Mouse (Mus musculus) spleen, adult 18-20 months (tissue): ENCODE results near the gene Prss45.

Experiments used
- DNase-seq, 2 experiments: peaks; one replicate each; pipeline ENCODE4 v3.0.0; 2022; ENCODE audit warnings: mixed read lengths in 2 of 2

Gene Prss45

DNA sequence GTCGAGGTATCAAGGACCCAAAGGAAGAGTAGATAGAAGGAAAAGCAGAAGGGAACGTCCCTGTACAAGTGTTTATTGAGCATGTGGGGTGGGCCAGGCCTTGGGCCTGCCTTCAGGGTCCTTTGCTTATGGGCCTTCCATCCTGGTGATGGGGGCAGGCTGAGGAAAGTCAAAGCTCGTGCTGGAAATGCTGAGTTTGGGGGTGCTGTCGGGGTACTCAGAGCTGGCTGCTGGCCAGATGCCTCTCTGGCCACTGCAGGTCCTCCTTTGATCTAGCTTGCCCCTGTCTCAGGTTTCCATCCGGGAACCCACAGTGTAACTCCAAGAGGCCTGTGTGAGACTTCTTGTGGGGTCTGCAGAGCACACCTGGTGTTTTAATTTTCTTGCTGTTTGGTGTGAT is 24.1 kb downstream of the Prss45 start:
- no peak for DNase-seq

DNA sequence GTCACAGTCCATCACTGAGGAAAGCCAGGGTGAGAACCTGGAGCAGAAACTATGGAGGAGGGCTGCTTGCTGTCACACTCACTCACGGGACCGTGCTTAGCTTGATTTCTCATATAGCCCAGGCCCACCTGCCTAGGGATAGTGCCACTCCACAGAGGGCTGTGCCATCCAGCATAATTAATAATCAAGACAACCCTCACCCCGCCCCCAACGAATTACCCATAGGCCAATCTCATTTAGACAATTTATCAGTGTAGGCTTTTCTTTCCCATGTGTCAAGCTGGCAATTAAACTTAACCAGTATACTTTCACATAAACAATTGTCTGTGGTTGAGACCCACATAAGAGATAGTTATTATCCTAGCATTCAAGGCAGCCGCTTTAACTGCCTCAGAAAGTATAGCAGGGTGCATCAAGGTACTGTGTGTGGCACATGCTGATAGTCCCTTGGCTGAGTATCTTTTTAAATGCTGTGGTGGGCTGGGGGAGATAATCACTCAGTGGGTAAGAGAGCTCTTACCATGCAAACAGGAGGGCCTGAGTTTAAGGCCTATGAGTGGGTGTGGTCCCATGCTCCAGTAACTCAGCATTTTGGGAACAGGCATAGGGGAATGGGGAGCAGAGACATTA is 24.7 kb downstream of the Prss45 start:
- no peak for DNase-seq

DNA sequence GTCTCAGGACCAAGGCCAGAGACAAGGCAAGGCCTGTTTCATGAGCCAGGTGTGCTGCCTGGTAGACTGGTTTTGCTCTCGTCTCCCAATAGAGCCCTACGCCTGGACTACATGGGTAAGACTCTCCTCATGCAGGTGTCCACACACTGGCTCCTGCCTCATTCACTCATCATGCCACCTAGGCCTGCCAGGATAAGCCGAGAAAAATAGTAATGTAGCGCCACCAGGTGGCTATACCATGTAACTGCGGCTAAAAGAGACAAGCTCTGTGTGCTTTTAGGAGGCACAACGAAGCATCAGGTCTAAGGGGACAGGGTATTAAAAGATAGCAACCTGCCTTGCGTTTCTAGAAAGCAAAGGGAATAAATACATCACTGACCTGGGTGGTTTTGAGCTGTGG is 36.6 kb downstream of the Prss45 start:
- peak in 1 of 2 experiments; percentile 40 for DNase-seq

DNA sequence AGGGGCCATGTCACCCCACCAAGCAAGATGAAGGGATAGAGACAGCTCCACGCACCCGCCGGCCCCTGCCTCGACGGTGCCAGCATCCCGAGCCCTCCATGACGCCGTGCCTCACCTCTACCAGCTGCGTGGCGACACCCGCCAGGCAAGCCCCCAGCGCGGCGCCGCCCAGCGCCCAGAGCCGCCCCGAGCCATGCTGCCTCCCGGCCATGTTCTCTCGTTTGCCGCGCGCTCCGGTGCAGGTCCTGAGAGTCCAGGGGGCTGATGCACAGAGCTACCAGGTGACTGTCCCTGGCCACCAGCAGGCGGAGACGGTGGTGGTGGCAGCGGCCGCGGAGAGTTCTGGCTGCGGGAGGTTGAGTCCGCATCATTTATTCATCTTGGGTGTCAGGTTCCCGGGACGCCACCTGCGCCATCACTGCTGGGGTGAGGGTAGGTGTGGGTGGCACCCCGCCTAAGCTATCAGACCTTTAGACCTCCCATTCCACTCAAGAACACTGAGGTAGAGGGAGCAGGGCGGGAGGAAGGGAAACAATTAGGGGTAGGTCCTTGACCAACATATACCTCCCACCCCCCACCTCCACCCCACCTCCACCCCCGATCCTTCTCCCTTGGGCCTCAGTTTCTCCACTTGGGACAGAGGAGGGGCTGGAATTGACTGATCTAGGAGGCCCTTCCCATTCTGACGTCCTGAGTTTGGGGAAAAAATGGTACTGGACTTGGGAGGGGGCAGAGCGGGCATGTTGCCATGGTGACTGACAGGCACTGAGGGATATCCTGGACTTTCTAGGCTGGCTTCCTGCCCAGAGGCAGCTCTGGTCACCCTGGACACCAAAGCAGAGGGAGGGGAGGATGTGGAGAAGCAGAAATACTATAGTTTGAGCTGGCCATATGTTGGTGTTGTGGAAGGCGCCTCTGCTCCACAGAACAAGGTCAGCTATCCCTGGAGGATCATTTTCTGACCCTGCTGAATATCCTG is 39.6 kb downstream of the Prss45 start:
- no peak for DNase-seq

- DNase-seq: no peak
These were observed 40.3 kb downstream of the Prss45 start for GRCm38 (mm10) chr9:110874660-110875191.

- no peak for DNase-seq
These were observed 40.9 kb downstream of the Prss45 start for GRCm38 (mm10) chr9:110875288-110875695.

GRCm38 (mm10) chr9:110877353-110877752 is 43.0 kb downstream of the Prss45 start:
- no peak for DNase-seq

DNA sequence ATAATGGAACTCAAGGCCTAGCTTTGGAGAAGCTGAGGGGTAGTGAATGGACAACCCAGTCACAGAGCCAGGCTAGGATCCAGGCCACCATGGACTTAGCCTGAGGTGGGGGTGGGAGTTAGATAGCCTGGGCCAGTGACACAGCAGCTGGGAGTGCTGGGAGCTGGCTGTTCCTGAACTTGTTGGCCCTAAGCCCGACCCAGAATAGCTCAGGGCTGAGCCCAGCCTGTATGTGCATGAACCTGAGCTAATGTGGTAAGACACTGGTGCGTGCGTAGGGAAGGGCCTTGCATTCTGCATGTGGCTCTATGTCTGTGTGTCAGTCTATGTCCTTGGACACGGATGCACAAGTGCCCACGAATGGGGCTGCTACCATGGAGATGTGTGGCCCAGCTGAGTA is 43.5 kb downstream of the Prss45 start:
- DNase-seq: no peak

- DNase-seq: no peak
These were observed 45.0 kb downstream of the Prss45 start, which contains the start of gene Als2cl for GRCm38 (mm10) chr9:110879191-110879920. Gene Als2cl, plus strand, starts transcription at chr9:110879870.

DNA sequence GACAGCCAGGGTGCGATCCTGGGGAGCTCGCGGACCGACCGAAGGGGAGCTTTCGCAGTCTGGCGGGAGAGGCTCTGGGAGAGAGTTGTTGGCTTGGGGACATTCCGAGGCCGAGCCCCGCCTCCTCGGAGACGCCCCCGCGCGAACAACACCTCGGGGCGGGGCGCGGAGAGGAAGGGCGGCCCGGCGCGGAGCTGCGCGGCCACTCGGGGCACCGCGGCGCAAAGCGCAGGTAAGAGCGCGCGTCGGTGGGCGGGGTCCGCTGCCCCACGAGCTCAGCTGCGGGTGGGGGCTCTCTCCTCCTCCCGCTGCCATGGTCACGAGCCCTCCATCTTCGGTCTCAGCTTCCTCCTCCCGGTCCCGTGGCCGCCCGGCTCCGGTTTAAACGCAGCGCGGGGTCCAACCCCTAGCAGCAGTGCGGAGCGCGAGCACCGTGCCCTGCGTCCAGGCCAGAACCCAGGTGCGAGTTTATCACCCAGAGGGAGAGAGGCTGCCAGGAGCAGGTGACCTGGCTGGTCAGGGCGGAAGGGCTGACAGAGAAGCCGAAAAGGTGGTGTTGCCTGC is 45.7 kb downstream of the Prss45 start, which contains the start of gene Tmie:
Tmie (minus strand) TSS at position 116 of the 564 bp plus-strand sequence.
- DNase-seq: peak; percentile 50 to 51

DNA sequence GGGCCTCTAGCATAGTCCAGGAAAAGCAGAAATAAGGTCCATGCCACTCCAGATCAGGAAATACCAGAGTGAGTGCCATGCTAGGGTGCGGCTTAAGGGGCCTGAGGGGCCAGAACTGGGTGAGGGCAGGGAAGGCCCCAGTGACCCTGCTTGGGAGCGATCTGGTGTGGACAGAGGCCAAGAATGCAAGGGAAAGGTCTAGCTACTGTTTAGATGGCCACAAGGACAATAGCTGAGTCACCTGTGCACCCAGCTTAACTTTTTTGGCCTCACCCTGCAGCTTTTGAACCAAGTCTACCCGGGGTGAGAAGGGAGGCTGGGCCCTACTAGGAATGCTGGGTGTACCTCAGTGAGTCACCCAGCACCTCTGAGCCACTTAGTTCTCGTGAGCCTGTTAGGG is 46.4 kb downstream of the Prss45 start:
- no peak for DNase-seq

DNA sequence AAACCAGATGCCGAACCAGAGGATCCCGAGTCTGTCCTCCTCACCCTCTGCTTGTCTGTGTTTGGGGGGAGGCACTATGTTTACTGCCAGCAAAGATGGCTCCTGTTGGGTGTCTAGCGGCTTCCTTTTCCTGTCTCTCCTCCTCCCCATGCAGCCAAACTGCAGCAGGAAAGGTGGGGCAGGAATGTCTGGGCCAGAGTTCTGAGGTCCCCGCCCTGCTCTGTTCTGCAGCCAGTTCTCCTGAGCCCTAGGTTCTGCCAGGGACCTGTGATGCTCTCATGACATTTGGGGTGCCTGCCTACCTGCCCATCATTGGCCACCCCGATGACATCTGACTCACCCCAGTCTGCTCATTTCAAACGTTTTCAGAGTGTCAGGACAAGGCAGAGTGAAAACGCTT is 47.6 kb downstream of the Prss45 start:
- no peak for DNase-seq

GRCm38 (mm10) chr9:110887388-110888303 is 53.3 kb downstream of the Prss45 start:
- DNase-seq: no peak

DNA sequence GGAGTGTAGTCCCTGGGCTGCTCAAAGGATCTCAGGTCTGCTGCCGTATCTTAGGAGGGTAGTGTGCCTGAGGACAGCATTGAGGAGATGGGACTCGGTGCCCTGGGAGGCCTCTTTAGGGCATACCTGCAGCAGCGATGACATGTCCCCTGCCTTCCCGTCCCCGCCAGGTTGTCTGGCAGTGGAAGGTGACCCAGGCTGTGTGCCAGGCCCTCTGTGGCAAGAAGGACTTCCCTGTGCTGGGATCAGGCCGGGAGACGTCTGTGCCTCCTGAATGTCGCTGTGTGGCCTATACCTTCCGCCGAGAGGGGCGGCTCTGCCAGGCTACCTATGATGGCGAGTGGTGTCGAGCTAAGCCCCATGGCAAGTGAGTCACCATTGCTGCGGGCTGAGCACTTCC is 54.5 kb downstream of the Prss45 start:
- DNase-seq: no peak

- DNase-seq: no peak
These were observed 55.8 kb downstream of the Prss45 start for GRCm38 (mm10) chr9:110890026-110890783.
